Mouse (Mus musculus) myocyte (in vitro differentiated cells): ENCODE results near the gene Aldh1l1.

ENCODE experiments used
- CEBPB ChIP-seq: IDR thresholded peaks from 2 replicates; pipeline ENCODE4 v1.6.1; 2011; ENCODE audit warnings: mild to moderate bottlenecking, moderate library complexity; ENCODE audit not compliant: poor library complexity, insufficient read depth, severe bottlenecking
- E2F4 ChIP-seq: IDR thresholded peaks from one replicate; pipeline ENCODE4 v1.6.1; 2011; ENCODE audit warnings: mild to moderate bottlenecking, control low read depth, moderate library complexity; ENCODE audit not compliant: insufficient read depth
- MAX ChIP-seq: IDR thresholded peaks from one replicate; pipeline ENCODE4 v1.6.1; 2011; ENCODE audit warnings: low read depth, mild to moderate bottlenecking, control low read depth
- MYOD1 ChIP-seq, 3 experiments: IDR thresholded peaks; one replicate each; pipeline ENCODE4 v1.6.1; 2011; ENCODE audit warnings: control low read depth in 2 of 3, low read depth in 2 of 3, mild to moderate bottlenecking in 2 of 3, moderate library complexity in 1 of 3; ENCODE audit not compliant: insufficient read length in 2 of 3, control insufficient read depth in 1 of 3
- MYOG ChIP-seq, 3 experiments: IDR thresholded peaks; one replicate each; pipeline ENCODE4 v1.6.1; 2011; ENCODE audit warnings: control low read depth in 2 of 3, low read depth in 2 of 3, mild to moderate bottlenecking in 2 of 3; ENCODE audit not compliant: insufficient read length in 2 of 3, control insufficient read depth in 1 of 3, insufficient read depth in 1 of 3
- POLR2A ChIP-seq: IDR thresholded peaks from one replicate; pipeline ENCODE4 v1.6.1; 2011; ENCODE audit warnings: low read depth, mild to moderate bottlenecking, control low read depth, moderate library complexity; ENCODE audit not compliant: insufficient read length
- POLR2AphosphoS2 ChIP-seq: IDR thresholded peaks from one replicate; pipeline ENCODE4 v1.6.1; 2011; ENCODE audit warnings: low read depth, control low read depth; ENCODE audit not compliant: insufficient read length
- REST ChIP-seq: IDR thresholded peaks from one replicate; pipeline ENCODE4 v1.6.1; 2011; ENCODE audit warnings: mild to moderate bottlenecking, control low read depth, moderate library complexity; ENCODE audit not compliant: insufficient read depth, insufficient read length
- TCF12 ChIP-seq: IDR thresholded peaks from one replicate; pipeline ENCODE4 v1.6.1; 2011; ENCODE audit warnings: mild to moderate bottlenecking, control low read depth; ENCODE audit not compliant: poor library complexity, insufficient read depth, severe bottlenecking
- TCF3 ChIP-seq: IDR thresholded peaks from one replicate; pipeline ENCODE4 v1.6.1; 2011; ENCODE audit warnings: low read depth, control low read depth; ENCODE audit not compliant: insufficient read length
- USF1 ChIP-seq: IDR thresholded peaks from one replicate; pipeline ENCODE4 v1.6.1; 2011; ENCODE audit warnings: low read depth, mild to moderate bottlenecking, control low read depth, moderate library complexity

DNA sequence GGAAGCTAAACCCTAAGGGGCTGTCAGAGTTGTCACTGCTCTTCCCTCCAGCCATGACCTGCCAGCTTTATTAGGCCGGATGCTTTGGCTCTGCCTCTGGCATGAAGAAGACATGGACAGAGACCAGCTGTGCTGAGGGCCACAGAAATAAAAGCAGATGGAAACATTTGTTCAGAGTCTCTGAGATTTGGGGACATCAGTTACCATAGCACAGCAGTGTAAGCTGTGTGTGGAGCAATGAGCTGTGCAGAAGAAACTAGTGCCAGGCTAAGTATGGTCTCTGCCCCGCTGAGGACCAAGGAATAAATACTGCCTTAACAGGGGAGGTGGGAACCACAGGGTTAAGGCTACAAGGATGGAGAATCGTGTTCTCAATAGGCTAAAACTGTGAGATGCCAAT, 50.6 kb downstream of the Aldh1l1 start:
- no peak for TF ChIP-seq POLR2A
- no peak for TF ChIP-seq USF1
- TF ChIP-seq POLR2AphosphoS2 = no peak
- no peak for TF ChIP-seq E2F4
- TF ChIP-seq MYOD1 (IDR thresholded peaks at IDR 0.05; ENCODE audit: control insufficient read depth in 1 of 3, insufficient read length in 2 of 3, low read depth in 2 of 3) = no peak
- no peak for TF ChIP-seq TCF12
- TF ChIP-seq MAX = no peak
- TF ChIP-seq REST = no peak
- no peak for TF ChIP-seq MYOG (IDR thresholded peaks at IDR 0.05; ENCODE audit: control insufficient read depth in 1 of 3, insufficient read depth in 1 of 3, insufficient read length in 2 of 3, low read depth in 2 of 3)
- TF ChIP-seq CEBPB = no peak
- TF ChIP-seq TCF3 = no peak
